Mouse (Mus musculus): Measurements from ENCODE around the gene Tk1.

- TF ChIP-seq POLR2A (IDR thresholded peaks at IDR 0.05; ENCODE audit: extremely low read depth, insufficient read depth, low read length), result no peak
- TF ChIP-seq CTCF (IDR thresholded peaks at IDR 0.05; ENCODE audit: extremely low read depth, insufficient read depth, low read length), result no peak
These were observed 40.1 kb upstream of the Tk1 start for GRCm38 (mm10) chr11:117865988-117866387.
